Mouse (Mus musculus): ENCODE results near the gene Glod4. TPM values are rescaled to one million over a fixed set of nuclear protein-coding genes. Genes with fewer than 3 reads are reported as not detected.

The Glod4 gene
- polyA plus RNA-seq, 1 experiment from 2014 or later = 141 TPM

GRCm38 (mm10) chr11:76262611-76263351 lies 19.3 kb upstream of the Glod4 start:
- no peak overlapping the region for H3K4me3 ChIP-seq (replicated peaks; ENCODE audit: low read depth, low read length)
- WGBS = 3% methylated on average over 19 of the region's 19 CpGs
- no peaks in the 10 kb centered on the region for H3K27me3 ChIP-seq (ENCODE audit: control insufficient read depth, insufficient read depth, low read length)
- 0 out of 2 replicates have a peak overlapping the region, but pooled peaks have one; percentile 30 for H3K9ac ChIP-seq (replicated peaks; ENCODE audit: low read length)
- peak; percentile 5; the same call in 1 of the 2 replicates for ATAC-seq (ENCODE audit: low FRiP score, low TSS enrichment)
- peak overlapping the region; percentile 34 for H3K4me2 ChIP-seq (ENCODE audit: low read length)
- no peaks in the 10 kb centered on the region for H3K36me3 ChIP-seq (ENCODE audit: control insufficient read depth, insufficient read depth, low read length)
- peaks cover 47% of the 10 kb centered on the region for H3K4me1 ChIP-seq (ENCODE audit: control insufficient read depth, insufficient read depth, low read length)
- H3K9me3 ChIP-seq (ENCODE audit: control insufficient read depth, low read length) = no peaks in the 10 kb centered on the region
- peak overlapping the region; percentile 15; the same call in 1 of the 2 replicates for H3K27ac ChIP-seq (replicated peaks; ENCODE audit: low read depth, low read length)
- DNase-seq = peak; percentile 54

GRCm38 (mm10) chr11:76261224-76261623 lies 17.7 kb upstream of the Glod4 start:
- DNase-seq (peak; percentile 9), ATAC-seq (ENCODE audit: low FRiP score, low TSS enrichment) (no peak)
- Histone ChIP-seq H3K4me2 (ENCODE audit: low read length) (no peak overlapping the region), H3K4me1 (ENCODE audit: control insufficient read depth, insufficient read depth, low read length) (peaks cover 35% of the 10 kb centered on the region), H3K9me3 (ENCODE audit: control insufficient read depth, low read length) (no peaks in the 10 kb centered on the region), H3K4me3 (replicated peaks; ENCODE audit: low read depth, low read length) (no peak overlapping the region), H3K36me3 (ENCODE audit: control insufficient read depth, insufficient read depth, low read length) (no peaks in the 10 kb centered on the region), H3K9ac (replicated peaks; ENCODE audit: low read length) (peak overlapping the region; percentile 30; the same call in 1 of the 2 replicates), H3K27ac (replicated peaks; ENCODE audit: low read depth, low read length) (peak overlapping the region; percentile 62; the same call in 1 of the 2 replicates), H3K27me3 (ENCODE audit: control insufficient read depth, insufficient read depth, low read length) (no peaks in the 10 kb centered on the region)
- WGBS = 67% methylated on average over 12 of the region's 12 CpGs

- 29% methylated on average over 10 of the region's 10 CpGs for WGBS
- ATAC-seq (ENCODE audit: low FRiP score, low TSS enrichment) (no peak), DNase-seq (peak; percentile 42)
- no peak overlapping the region for H3K4me2 ChIP-seq (ENCODE audit: low read length)
- H3K27ac ChIP-seq (replicated peaks; ENCODE audit: low read depth, low read length) = peak overlapping the region; percentile 62; the same call in 1 of the 2 replicates
- no peaks in the 10 kb centered on the region for H3K36me3 ChIP-seq (ENCODE audit: control insufficient read depth, insufficient read depth, low read length)
- H3K4me1 ChIP-seq (ENCODE audit: control insufficient read depth, insufficient read depth, low read length) = peaks cover 31% of the 10 kb centered on the region
- H3K9me3 ChIP-seq (ENCODE audit: control insufficient read depth, low read length) = no peaks in the 10 kb centered on the region
- H3K9ac ChIP-seq (replicated peaks; ENCODE audit: low read length) = peak overlapping the region; percentile 30; the same call in 1 of the 2 replicates
- H3K27me3 ChIP-seq (ENCODE audit: control insufficient read depth, insufficient read depth, low read length) = no peaks in the 10 kb centered on the region
- no peak overlapping the region for H3K4me3 ChIP-seq (replicated peaks; ENCODE audit: low read depth, low read length)
These were observed 16.9 kb upstream of the Glod4 start for GRCm38 (mm10) chr11:76260208-76261050.

GRCm38 (mm10) chr11:76258511-76258910 lies 15.0 kb upstream of the Glod4 start:
- DNase-seq (no peak), ATAC-seq (ENCODE audit: low FRiP score, low TSS enrichment) (no peak)
- Histone ChIP-seq H3K4me2 (ENCODE audit: low read length) (no peak overlapping the region), H3K9me3 (ENCODE audit: control insufficient read depth, low read length) (no peaks in the 10 kb centered on the region), H3K4me1 (ENCODE audit: control insufficient read depth, insufficient read depth, low read length) (peaks cover 30% of the 10 kb centered on the region), H3K27me3 (ENCODE audit: control insufficient read depth, insufficient read depth, low read length) (no peaks in the 10 kb centered on the region), H3K36me3 (ENCODE audit: control insufficient read depth, insufficient read depth, low read length) (no peaks in the 10 kb centered on the region), H3K9ac (replicated peaks; ENCODE audit: low read length) (no peak overlapping the region), H3K4me3 (replicated peaks; ENCODE audit: low read depth, low read length) (no peak overlapping the region), H3K27ac (replicated peaks; ENCODE audit: low read depth, low read length) (no peak overlapping the region)
- 81% methylated on average over 6 of the region's 6 CpGs for WGBS

- ATAC-seq (ENCODE audit: low FRiP score, low TSS enrichment) (no peak), DNase-seq (no peak)
- Histone ChIP-seq H3K36me3 (ENCODE audit: control insufficient read depth, insufficient read depth, low read length) (no peaks in the 10 kb centered on the region), H3K4me3 (replicated peaks; ENCODE audit: low read depth, low read length) (no peak overlapping the region), H3K4me1 (ENCODE audit: control insufficient read depth, insufficient read depth, low read length) (peaks cover 20% of the 10 kb centered on the region), H3K4me2 (ENCODE audit: low read length) (no peak overlapping the region), H3K9ac (replicated peaks; ENCODE audit: low read length) (no peak overlapping the region), H3K27ac (replicated peaks; ENCODE audit: low read depth, low read length) (no peak overlapping the region), H3K27me3 (ENCODE audit: control insufficient read depth, insufficient read depth, low read length) (no peaks in the 10 kb centered on the region), H3K9me3 (ENCODE audit: control insufficient read depth, low read length) (no peaks in the 10 kb centered on the region)
- WGBS = 89% methylated on average over 4 of the region's 4 CpGs
These were observed 13.9 kb upstream of the Glod4 start for GRCm38 (mm10) chr11:76257386-76257785.

- ATAC-seq (ENCODE audit: low FRiP score, low TSS enrichment) = no peak
- DNase-seq = no peak
- Histone ChIP-seq H3K27me3 (ENCODE audit: control insufficient read depth, insufficient read depth, low read length) (no peaks in the 10 kb centered on the region), H3K9me3 (ENCODE audit: control insufficient read depth, low read length) (no peaks in the 10 kb centered on the region), H3K4me2 (ENCODE audit: low read length) (no peak overlapping the region), H3K27ac (replicated peaks; ENCODE audit: low read depth, low read length) (no peak overlapping the region; the same call in 1 of the 2 replicates), H3K9ac (replicated peaks; ENCODE audit: low read length) (no peak overlapping the region), H3K4me3 (replicated peaks; ENCODE audit: low read depth, low read length) (no peak overlapping the region), H3K4me1 (ENCODE audit: control insufficient read depth, insufficient read depth, low read length) (peaks cover 12% of the 10 kb centered on the region), H3K36me3 (ENCODE audit: control insufficient read depth, insufficient read depth, low read length) (0 out of 2 replicates have a peak, but pooled peaks cover 4% of the 10 kb centered on the region)
- WGBS = 64% methylated on average over 5 of the region's 5 CpGs
These were observed 12.6 kb upstream of the Glod4 start for GRCm38 (mm10) chr11:76256129-76256528.

- Histone ChIP-seq H3K36me3 (ENCODE audit: control insufficient read depth, insufficient read depth, low read length) (peaks cover 10% of the 10 kb centered on the region; the same call in 1 of the 2 replicates), H3K9ac (replicated peaks; ENCODE audit: low read length) (no peak overlapping the region), H3K27ac (replicated peaks; ENCODE audit: low read depth, low read length) (no peak overlapping the region), H3K4me2 (ENCODE audit: low read length) (no peak overlapping the region), H3K4me1 (ENCODE audit: control insufficient read depth, insufficient read depth, low read length) (peaks cover 6% of the 10 kb centered on the region), H3K27me3 (ENCODE audit: control insufficient read depth, insufficient read depth, low read length) (no peaks in the 10 kb centered on the region), H3K9me3 (ENCODE audit: control insufficient read depth, low read length) (no peaks in the 10 kb centered on the region), H3K4me3 (replicated peaks; ENCODE audit: low read depth, low read length) (no peak overlapping the region)
- no peak for DNase-seq
- 78% methylated on average over 4 of the region's 4 CpGs for WGBS
- ATAC-seq (ENCODE audit: low FRiP score, low TSS enrichment) = no peak
These were observed 12.0 kb upstream of the Glod4 start for GRCm38 (mm10) chr11:76255431-76256001.

- H3K27me3 ChIP-seq (ENCODE audit: control insufficient read depth, insufficient read depth, low read length) = no peaks in the 10 kb centered on the region
- no peak overlapping the region for H3K27ac ChIP-seq (replicated peaks; ENCODE audit: low read depth, low read length)
- DNase-seq (no peak), ATAC-seq (ENCODE audit: low FRiP score, low TSS enrichment) (no peak)
- H3K4me1 ChIP-seq (ENCODE audit: control insufficient read depth, insufficient read depth, low read length) = no peaks in the 10 kb centered on the region
- no peaks in the 10 kb centered on the region for H3K9me3 ChIP-seq (ENCODE audit: control insufficient read depth, low read length)
- H3K36me3 ChIP-seq (ENCODE audit: control insufficient read depth, insufficient read depth, low read length) = peaks cover 24% of the 10 kb centered on the region
- H3K4me3 ChIP-seq (replicated peaks; ENCODE audit: low read depth, low read length) = no peak overlapping the region
- WGBS = 72% methylated on average over 4 of the region's 4 CpGs
- no peak overlapping the region for H3K9ac ChIP-seq (replicated peaks; ENCODE audit: low read length)
- no peak overlapping the region for H3K4me2 ChIP-seq (ENCODE audit: low read length)
These were observed 10.4 kb upstream of the Glod4 start for GRCm38 (mm10) chr11:76253918-76254264.

Measured in midbrain, embryonic 14.5 days (tissue).